Mouse (Mus musculus): ENCODE measurements around the gene Rest. TPM values are rescaled to one million over a fixed set of nuclear protein-coding genes. Genes with fewer than 3 reads are reported as not detected.
A peak's percentile ranks its signal among the peaks of the same experiment; 100 is the strongest.

Gene Rest
- total RNA-seq, 2 experiments from 2014 or later, result 13.2 to 13.5 TPM

DNA sequence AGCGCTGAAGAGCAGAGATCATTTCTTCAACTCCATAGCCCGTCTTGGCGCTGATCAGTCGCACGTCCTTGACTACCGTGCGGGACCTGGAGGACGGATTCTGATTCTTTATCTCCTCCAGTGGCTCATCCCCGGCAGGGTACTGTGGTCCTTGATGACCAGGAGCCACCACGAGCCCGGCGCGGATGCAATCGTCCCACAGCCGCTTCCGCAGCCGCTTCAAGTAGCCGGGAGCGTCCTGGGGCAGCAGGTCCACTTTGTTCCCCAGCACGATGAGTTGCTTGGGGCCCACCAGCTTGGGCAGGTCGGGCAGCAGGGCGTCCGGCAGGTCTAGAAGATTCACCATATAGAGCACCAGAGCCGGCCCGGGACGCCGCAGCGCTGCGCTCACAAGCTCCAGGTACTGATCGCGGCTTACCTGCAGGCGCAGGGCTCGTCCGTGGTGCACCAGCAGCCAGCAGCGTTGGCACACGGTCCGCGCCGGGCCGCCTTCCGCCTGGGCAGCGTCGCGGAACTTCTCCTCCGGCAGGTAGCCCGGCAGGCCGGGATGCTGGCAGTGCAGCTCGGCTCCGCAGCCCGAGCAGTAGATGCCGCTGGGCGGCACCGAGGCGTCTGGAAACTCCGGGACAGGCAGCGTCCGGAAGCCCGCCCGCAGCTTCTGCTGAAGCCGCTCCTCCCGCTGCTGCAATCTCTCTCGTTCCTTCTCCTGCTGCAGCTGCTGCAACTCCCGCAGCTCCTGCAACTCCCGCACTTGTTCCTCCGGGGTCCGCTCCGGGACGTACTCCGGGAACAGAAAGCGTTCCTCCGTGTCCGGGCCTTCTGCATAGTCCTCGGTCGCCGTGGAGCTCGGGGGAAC lies 44.0 kb downstream of the Rest start:
- peak in 1 of 2 experiments; percentile 18 for DNase-seq

DNA sequence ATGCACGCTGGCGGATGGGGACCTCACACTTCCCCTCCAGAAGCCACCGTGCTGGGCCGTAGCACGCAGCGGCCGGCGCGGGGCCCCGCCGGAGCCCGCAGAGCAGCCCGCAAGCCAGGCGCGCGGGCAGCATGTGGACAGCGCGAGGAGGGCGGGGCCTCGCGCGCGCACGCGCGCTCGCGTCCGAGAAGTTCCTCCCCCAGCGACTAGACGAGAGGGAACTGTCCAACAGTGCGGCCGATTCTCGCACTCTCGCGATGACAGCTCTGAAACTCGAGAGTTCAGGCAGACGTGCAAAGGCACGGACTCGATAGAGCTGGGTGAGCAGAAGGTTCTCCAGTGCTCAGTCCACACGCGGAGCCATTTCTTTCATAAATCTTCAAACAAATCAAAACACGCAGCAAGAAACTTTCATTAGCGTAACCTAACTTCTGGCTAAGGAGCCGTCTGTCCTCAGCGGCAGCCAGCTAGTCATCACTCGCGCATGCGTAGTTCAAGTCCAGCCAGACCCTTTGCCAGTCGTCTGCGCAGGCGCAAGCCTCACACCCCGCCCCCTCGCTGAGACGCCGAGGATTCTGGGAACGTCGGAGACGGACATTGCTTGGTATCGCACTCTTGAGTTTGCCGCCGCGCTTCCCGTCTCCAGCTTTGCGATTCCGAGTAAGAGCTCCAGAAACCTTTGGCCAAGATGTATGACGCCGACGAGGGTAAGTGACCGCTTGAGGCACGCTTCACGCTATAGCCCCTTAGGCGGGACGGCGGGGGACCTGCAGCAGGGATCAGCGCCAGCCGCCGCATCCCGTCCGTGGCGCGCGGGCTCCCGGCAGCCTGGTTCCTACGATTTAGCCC lies 44.9 kb downstream of the Rest start, which contains the start of the genes Noa1 and Polr2b:
TSS of gene Noa1 (minus strand) at position 161 of the 849 bp plus-strand sequence.
TSS of gene Polr2b (plus strand) at position 224 of the 849 bp plus-strand sequence.
- DNase-seq, result peak; percentile 99 to 100

DNA sequence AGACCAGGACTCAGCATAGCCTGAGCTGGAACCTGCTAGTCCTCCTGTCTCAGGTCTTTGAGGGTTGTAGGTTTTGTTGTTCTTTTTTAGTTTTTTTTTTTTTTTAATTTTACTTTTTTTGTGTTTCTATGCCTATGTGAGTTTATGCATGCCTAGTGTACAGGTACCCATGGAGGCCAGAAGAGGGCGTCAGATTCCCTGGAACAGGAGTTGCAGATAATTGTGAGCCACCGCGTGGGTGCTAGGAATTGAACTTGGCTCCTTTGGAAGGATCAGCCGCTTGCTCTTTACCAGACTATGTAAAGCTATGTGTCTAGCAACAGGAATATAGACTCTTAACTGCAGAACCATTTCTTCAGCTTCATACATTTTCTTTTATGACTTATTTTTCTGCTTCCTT lies 48.9 kb downstream of the Rest start:
- DNase-seq, result no peak

DNA sequence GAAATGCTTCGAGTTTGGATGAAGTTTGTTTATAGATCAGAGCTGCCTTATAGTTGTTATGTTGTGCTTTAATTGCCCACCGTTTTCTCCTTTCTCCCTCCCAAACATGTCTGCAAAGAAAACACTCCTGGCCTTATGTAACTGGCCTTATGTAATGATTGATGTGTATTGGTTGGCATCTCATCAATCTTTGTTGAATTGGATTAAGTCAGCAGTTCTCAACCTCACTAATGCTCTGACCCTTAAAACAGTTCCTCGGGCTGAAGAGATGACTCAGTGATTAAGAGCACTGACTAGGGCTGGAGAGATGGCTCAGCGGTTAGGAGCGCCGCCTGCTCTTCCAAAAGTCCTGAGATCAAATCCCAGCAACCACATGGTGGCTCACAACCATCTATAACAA lies 49.7 kb downstream of the Rest start:
- no peak for DNase-seq

DNA sequence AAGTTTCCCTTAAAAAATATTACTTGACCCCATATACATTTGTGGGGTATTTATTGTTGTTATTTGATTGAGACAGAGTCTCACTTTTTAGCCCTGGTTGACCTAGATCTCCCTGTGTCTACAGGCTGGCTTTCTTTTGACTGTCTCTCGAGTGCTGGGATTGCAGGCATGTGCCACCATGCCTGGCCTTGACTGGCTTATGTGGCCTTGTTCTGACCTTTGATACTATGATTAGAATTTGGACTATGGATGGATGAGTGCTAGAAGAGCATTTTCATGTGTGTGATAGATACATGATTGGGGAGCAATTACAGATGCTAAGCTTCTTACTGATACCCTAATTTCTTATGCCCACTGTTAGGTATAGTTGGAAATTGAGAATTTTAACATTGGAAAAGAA lies 59.6 kb downstream of the Rest start:
- no peak for DNase-seq

DNA sequence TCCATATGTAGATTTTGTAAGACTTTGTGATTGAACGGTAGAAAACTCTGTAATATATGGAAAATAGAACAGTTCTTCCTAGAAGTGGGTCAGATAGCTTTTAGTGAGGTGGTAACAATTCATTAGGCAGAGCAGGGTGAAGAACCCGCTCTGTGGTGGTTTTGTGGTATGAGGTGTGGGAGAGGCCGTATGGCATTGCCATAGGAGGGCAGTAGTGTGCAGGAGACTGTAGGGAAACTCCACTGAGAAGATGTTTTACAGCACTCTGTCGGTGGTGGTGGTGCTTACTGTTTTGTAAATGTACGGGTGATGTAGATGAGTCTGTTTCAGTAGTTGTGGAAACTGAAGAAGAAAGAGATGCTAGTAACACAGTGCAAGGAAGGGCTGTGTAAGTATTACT lies 64.9 kb downstream of the Rest start:
- no peak for DNase-seq

Small RNA genes lying within 50 kb of the gene (microRNA-seq; reads per million reads assigned to microRNA genes)
- 0 reads per million in 2 experiments for gene Mir5098

Other genes with a start within 250 kb of the Rest start
- gene Thegl, start 249.5 kb upstream of the Rest start, total RNA-seq (2021), result not detected
- gene Hopx, start 150.4 kb upstream of the Rest start, total RNA-seq (2021), result 100 to 1,000 TPM; 417 to 443 TPM
- gene Spink2, start 54.0 kb upstream of the Rest start, total RNA-seq (2021), result not detected
- 10 to 100 TPM; 22.1 to 25.7 TPM for gene Noa1, start 44.6 kb downstream of the Rest start, total RNA-seq (2021)
- gene Polr2b, start 44.7 kb downstream of the Rest start, total RNA-seq (2021), result 10 to 100 TPM; 32.8 to 36.7 TPM
- gene Igfbp7, start 142.6 kb downstream of the Rest start, total RNA-seq (2021), result 100 to 1,000 TPM; 167 to 176 TPM